Mouse (Mus musculus): ENCODE measurements around the gene Reps2. TPM values are rescaled to one million over a fixed set of nuclear protein-coding genes. Genes with fewer than 3 reads are reported as not detected.

The Reps2 gene
- polyA plus RNA-seq, 1 experiment = 1.2 TPM

DNA sequence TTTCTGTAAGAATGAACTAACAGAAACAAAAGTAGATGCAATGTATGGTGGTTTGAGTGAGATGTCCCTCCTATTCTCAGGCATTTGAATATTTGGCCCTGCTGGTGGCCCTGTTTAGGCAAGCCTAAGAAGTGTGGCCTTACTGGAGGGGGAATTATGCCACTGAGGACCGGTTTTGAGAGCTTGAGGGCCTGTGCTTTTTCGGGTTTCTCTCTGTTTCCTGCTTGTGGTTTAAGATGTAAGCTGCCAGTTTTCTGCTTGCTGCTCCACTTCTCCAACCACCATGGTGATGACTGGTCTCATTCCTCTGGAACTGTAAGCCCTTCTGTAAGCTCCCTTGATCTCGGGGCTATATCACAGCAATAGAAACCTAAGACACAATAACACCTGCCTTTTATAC lies 142.5 kb downstream of the Reps2 start:
- Histone ChIP-seq H3K9me3 (replicated peaks; ENCODE audit: control insufficient read depth, insufficient read depth, low read length, poor library complexity, severe bottlenecking) (no peaks in the 10 kb centered on the region), H3K4me3 (ENCODE audit: low read depth, low read length) (no peak overlapping the region), H3K4me1 (ENCODE audit: control insufficient read depth, insufficient read depth, low read length) (peaks cover 2% of the 10 kb centered on the region), H3K9ac (ENCODE audit: low read depth, poor library complexity, severe bottlenecking) (no peak overlapping the region), H3K27me3 (ENCODE audit: control insufficient read depth, insufficient read depth, low read length, poor library complexity, severe bottlenecking) (no peaks in the 10 kb centered on the region), H3K27ac (ENCODE audit: insufficient read depth, low read length) (no peak overlapping the region), H3K36me3 (ENCODE audit: control insufficient read depth, insufficient read depth, low read length, poor library complexity, severe bottlenecking) (no peaks in the 10 kb centered on the region)
- TF ChIP-seq CTCF (IDR thresholded peaks at IDR 0.05; ENCODE audit: low read depth, low read length) = no peak
- TF ChIP-seq EP300 (IDR thresholded peaks at IDR 0.05; ENCODE audit: insufficient read depth, low read depth, low read length) = no peak
- no peak for TF ChIP-seq POLR2A (IDR thresholded peaks at IDR 0.05; ENCODE audit: insufficient read depth, low read length)

DNA sequence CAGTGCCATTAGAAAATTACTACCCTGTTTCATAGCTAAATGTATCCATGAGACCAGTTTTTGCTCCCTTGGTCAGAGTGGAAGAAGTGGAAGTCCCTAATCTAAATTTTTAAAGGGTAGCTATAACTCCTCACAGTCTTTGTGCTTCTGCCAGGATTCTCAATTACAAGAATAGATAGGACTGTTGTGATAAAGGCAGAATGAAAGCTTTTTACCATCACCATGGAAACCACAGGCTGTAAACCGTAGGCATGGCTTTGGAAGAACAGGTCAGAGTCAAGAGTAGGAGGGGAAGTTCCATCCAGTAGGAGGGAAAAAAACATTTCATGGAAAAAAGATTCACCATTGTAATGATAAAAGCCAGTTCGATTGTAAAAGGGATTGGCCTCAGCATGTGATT lies 147.0 kb downstream of the Reps2 start:
- Histone ChIP-seq H3K27me3 (ENCODE audit: control insufficient read depth, insufficient read depth, low read length, poor library complexity, severe bottlenecking) (no peaks in the 10 kb centered on the region), H3K9ac (ENCODE audit: low read depth, poor library complexity, severe bottlenecking) (no peak overlapping the region), H3K36me3 (ENCODE audit: control insufficient read depth, insufficient read depth, low read length, poor library complexity, severe bottlenecking) (no peaks in the 10 kb centered on the region), H3K9me3 (replicated peaks; ENCODE audit: control insufficient read depth, insufficient read depth, low read length, poor library complexity, severe bottlenecking) (no peaks in the 10 kb centered on the region), H3K4me1 (ENCODE audit: control insufficient read depth, insufficient read depth, low read length) (no peaks in the 10 kb centered on the region), H3K4me3 (ENCODE audit: low read depth, low read length) (no peak overlapping the region), H3K27ac (ENCODE audit: insufficient read depth, low read length) (no peak overlapping the region)
- TF ChIP-seq CTCF (IDR thresholded peaks at IDR 0.05; ENCODE audit: low read depth, low read length) (no peak), EP300 (IDR thresholded peaks at IDR 0.05; ENCODE audit: insufficient read depth, low read depth, low read length) (no peak), POLR2A (IDR thresholded peaks at IDR 0.05; ENCODE audit: insufficient read depth, low read length) (no peak)

DNA sequence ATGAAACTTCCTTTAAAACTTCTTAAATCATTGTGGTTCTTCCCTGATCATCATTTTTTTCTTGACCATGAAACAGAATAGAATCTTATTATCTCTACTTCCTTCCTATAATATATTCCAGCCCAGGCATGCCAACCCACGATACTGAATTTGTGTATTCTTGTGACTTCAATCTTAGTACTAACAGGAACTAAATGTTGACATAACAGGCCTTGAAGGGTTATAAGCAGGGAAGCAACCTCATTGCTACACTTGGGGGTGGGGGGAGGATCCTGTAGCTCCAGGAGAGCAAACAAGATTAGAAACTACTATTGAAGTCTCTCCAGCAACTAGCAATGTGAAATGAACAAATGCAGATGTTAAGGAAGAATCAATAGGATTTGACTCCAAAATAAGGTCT lies 154.8 kb downstream of the Reps2 start:
- H3K4me3 ChIP-seq (ENCODE audit: low read depth, low read length) = no peak overlapping the region
- H3K9ac ChIP-seq (ENCODE audit: low read depth, poor library complexity, severe bottlenecking) = no peak overlapping the region
- TF ChIP-seq EP300 (IDR thresholded peaks at IDR 0.05; ENCODE audit: insufficient read depth, low read depth, low read length) (no peak), CTCF (IDR thresholded peaks at IDR 0.05; ENCODE audit: low read depth, low read length) (no peak), POLR2A (IDR thresholded peaks at IDR 0.05; ENCODE audit: insufficient read depth, low read length) (no peak)
- no peaks in the 10 kb centered on the region for H3K36me3 ChIP-seq (ENCODE audit: control insufficient read depth, insufficient read depth, low read length, poor library complexity, severe bottlenecking)
- H3K27me3 ChIP-seq (ENCODE audit: control insufficient read depth, insufficient read depth, low read length, poor library complexity, severe bottlenecking) = no peaks in the 10 kb centered on the region
- H3K9me3 ChIP-seq (replicated peaks; ENCODE audit: control insufficient read depth, insufficient read depth, low read length, poor library complexity, severe bottlenecking) = no peaks in the 10 kb centered on the region
- H3K27ac ChIP-seq (ENCODE audit: insufficient read depth, low read length) = no peak overlapping the region
- no peaks in the 10 kb centered on the region for H3K4me1 ChIP-seq (ENCODE audit: control insufficient read depth, insufficient read depth, low read length)

DNA sequence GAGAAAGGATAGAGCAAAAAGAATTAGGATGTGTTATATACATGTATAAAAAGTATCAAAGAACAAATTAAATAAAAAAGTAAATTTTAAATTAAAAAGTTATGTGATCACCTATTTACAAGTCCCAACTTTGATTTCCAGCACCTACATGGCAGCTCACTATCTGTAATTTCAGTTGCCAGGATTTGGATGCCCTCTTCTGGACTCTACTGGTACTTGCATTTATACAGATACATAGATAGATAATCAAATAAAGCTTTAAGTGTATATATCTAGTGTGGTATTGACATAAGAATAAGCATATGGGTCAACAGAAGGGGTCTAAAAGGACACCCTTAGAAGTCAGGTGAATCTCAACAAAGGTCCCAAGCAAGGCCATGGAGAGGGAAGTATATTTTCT lies 155.7 kb downstream of the Reps2 start:
- Histone ChIP-seq H3K27ac (ENCODE audit: insufficient read depth, low read length) (no peak overlapping the region), H3K9me3 (replicated peaks; ENCODE audit: control insufficient read depth, insufficient read depth, low read length, poor library complexity, severe bottlenecking) (no peaks in the 10 kb centered on the region), H3K27me3 (ENCODE audit: control insufficient read depth, insufficient read depth, low read length, poor library complexity, severe bottlenecking) (no peaks in the 10 kb centered on the region), H3K36me3 (ENCODE audit: control insufficient read depth, insufficient read depth, low read length, poor library complexity, severe bottlenecking) (no peaks in the 10 kb centered on the region), H3K4me1 (ENCODE audit: control insufficient read depth, insufficient read depth, low read length) (no peaks in the 10 kb centered on the region), H3K4me3 (ENCODE audit: low read depth, low read length) (no peak overlapping the region), H3K9ac (ENCODE audit: low read depth, poor library complexity, severe bottlenecking) (no peak overlapping the region)
- TF ChIP-seq CTCF (IDR thresholded peaks at IDR 0.05; ENCODE audit: low read depth, low read length) = no peak
- no peak for TF ChIP-seq EP300 (IDR thresholded peaks at IDR 0.05; ENCODE audit: insufficient read depth, low read depth, low read length)
- no peak for TF ChIP-seq POLR2A (IDR thresholded peaks at IDR 0.05; ENCODE audit: insufficient read depth, low read length)

DNA sequence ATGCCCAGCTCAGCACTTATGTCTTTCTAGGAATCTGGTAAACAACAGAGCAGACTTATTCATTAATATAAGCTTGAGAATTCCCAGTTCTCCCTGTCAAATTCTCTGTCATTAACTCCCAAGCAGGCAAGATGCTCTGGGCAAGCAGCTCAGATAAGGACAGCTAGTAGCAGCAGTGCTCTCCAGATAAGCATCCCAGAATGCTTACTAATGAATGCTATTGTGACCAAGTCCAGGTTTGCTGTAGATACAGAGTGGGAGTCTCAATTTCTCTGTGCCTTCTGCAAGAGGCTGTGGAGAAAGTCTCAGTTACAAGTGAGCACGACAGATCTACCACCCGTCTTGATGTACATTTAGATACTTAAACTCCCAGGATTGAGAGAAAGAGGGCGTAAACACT lies 173.2 kb downstream of the Reps2 start:
- Histone ChIP-seq H3K36me3 (ENCODE audit: control insufficient read depth, insufficient read depth, low read length, poor library complexity, severe bottlenecking) (no peaks in the 10 kb centered on the region), H3K4me3 (ENCODE audit: low read depth, low read length) (no peak overlapping the region), H3K9me3 (replicated peaks; ENCODE audit: control insufficient read depth, insufficient read depth, low read length, poor library complexity, severe bottlenecking) (no peaks in the 10 kb centered on the region), H3K9ac (ENCODE audit: low read depth, poor library complexity, severe bottlenecking) (no peak overlapping the region), H3K4me1 (ENCODE audit: control insufficient read depth, insufficient read depth, low read length) (no peaks in the 10 kb centered on the region), H3K27me3 (ENCODE audit: control insufficient read depth, insufficient read depth, low read length, poor library complexity, severe bottlenecking) (no peaks in the 10 kb centered on the region), H3K27ac (ENCODE audit: insufficient read depth, low read length) (no peak overlapping the region)
- TF ChIP-seq POLR2A (IDR thresholded peaks at IDR 0.05; ENCODE audit: insufficient read depth, low read length) = no peak
- no peak for TF ChIP-seq CTCF (IDR thresholded peaks at IDR 0.05; ENCODE audit: low read depth, low read length)
- no peak for TF ChIP-seq EP300 (IDR thresholded peaks at IDR 0.05; ENCODE audit: insufficient read depth, low read depth, low read length)

DNA sequence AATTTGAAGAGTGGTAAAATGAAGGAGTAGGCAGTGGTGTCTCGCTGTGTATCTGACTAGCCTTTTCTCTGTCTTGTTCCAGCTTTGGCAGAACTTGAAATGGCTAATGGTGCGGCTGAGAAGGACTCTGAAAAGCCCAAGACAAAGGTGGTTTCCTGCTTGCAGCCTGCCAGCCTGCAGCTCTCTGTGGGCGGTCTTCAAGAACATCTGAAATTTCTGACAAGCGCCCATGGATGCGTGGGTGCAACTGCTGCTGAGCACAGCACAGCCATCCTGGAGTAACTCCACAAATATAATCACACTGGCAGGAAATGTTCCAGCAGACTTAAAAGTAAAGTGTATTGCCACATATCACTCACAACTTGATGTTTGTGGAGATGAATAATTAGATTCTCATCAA lies 181.3 kb downstream of the Reps2 start:
- Histone ChIP-seq H3K9ac (ENCODE audit: low read depth, poor library complexity, severe bottlenecking) (no peak overlapping the region), H3K4me1 (ENCODE audit: control insufficient read depth, insufficient read depth, low read length) (no peaks in the 10 kb centered on the region), H3K36me3 (ENCODE audit: control insufficient read depth, insufficient read depth, low read length, poor library complexity, severe bottlenecking) (no peaks in the 10 kb centered on the region), H3K9me3 (replicated peaks; ENCODE audit: control insufficient read depth, insufficient read depth, low read length, poor library complexity, severe bottlenecking) (no peaks in the 10 kb centered on the region), H3K27ac (ENCODE audit: insufficient read depth, low read length) (no peak overlapping the region), H3K27me3 (ENCODE audit: control insufficient read depth, insufficient read depth, low read length, poor library complexity, severe bottlenecking) (no peaks in the 10 kb centered on the region), H3K4me3 (ENCODE audit: low read depth, low read length) (no peak overlapping the region)
- TF ChIP-seq POLR2A (IDR thresholded peaks at IDR 0.05; ENCODE audit: insufficient read depth, low read length) = no peak
- no peak for TF ChIP-seq CTCF (IDR thresholded peaks at IDR 0.05; ENCODE audit: low read depth, low read length)
- no peak for TF ChIP-seq EP300 (IDR thresholded peaks at IDR 0.05; ENCODE audit: insufficient read depth, low read depth, low read length)
